Mouse (Mus musculus) liver, embryonic 12.5 days (tissue): ENCODE data around the gene Map3k4. TPM values are rescaled to one million over a fixed set of nuclear protein-coding genes. Genes with fewer than 3 reads are reported as not detected.

Source experiments
- ATAC-seq: fragments of 200-750 bp; cut with Nextera tagmentation; 2 replicates; pipeline ENCODE4 v1.8.0; 2017; ENCODE audit warnings: moderate number of reproducible peaks, mild to moderate bottlenecking, moderate library complexity
- H3K27ac ChIP-seq: fragments of 300-500 bp; sonication (generic); 2 replicates; pipeline ENCODE4 v1.5.1; 2016; ENCODE audit warnings: mild to moderate bottlenecking
- H3K27me3 ChIP-seq: fragments of 300-500 bp; sonication (generic); replicated peaks from 2 replicates; pipeline ENCODE4 v1.6.1; 2016; ENCODE audit warnings: mild to moderate bottlenecking, moderate library complexity
- H3K36me3 ChIP-seq: fragments of 300-500 bp; sonication (generic); 2 replicates; pipeline ENCODE4 v1.6.1; 2016; ENCODE audit warnings: mild to moderate bottlenecking, moderate library complexity
- H3K4me1 ChIP-seq: fragments of 300-500 bp; sonication (generic); 2 replicates; pipeline ENCODE4 v1.6.1; 2016
- H3K4me2 ChIP-seq: fragments of 300-500 bp; sonication (generic); 2 replicates; pipeline ENCODE4 v1.6.1; 2016; ENCODE audit warnings: mild to moderate bottlenecking, moderate library complexity
- H3K4me3 ChIP-seq: fragments of 300-500 bp; sonication (generic); 2 replicates; pipeline ENCODE4 v1.5.1; 2016; ENCODE audit warnings: mild to moderate bottlenecking, moderate library complexity
- H3K9ac ChIP-seq: fragments of 300-500 bp; sonication (generic); 2 replicates; pipeline ENCODE4 v1.6.1; 2016; ENCODE audit warnings: mild to moderate bottlenecking, moderate library complexity
- H3K9me3 ChIP-seq: fragments of 300-500 bp; sonication (generic); replicated peaks from 2 replicates; pipeline ENCODE4 v1.6.1; 2016; ENCODE audit warnings: mild to moderate bottlenecking, moderate library complexity
- WGBS: fragments of 180-500 bp; shearing (Covaris S2); methylation state at CpG from one replicate; pipeline ENCODE4 v1.1.7; 2016; ENCODE audit not compliant: insufficient replicate concordance; 5-methylcytosine and 5-hydroxymethylcytosine counted together
- polyA plus RNA-seq: library from polyadenylated mRNA; unstranded; fragments of >200 nt; fragmentation: Nextera tagmentation; extraction: Ambion mirVana; gene quantifications from 2 replicates; pipeline ENCODE4 v1.2.1, GENCODE M21; 2016

Map3k4 gene
- polyA plus RNA-seq, 1 experiment from 2014 or later: 24.2 TPM

- H3K4me3 ChIP-seq: no peak overlapping the region
- no peak overlapping the region for H3K27ac ChIP-seq
- no peaks in the 10 kb centered on the region for H3K9me3 ChIP-seq
- H3K27me3 ChIP-seq: no peaks in the 10 kb centered on the region
- WGBS: 57% methylated on average over 6 of the region's 6 CpGs
- no peak overlapping the region for H3K4me2 ChIP-seq
- ATAC-seq: no peak
- no peaks in the 10 kb centered on the region for H3K36me3 ChIP-seq
- no peak overlapping the region for H3K9ac ChIP-seq
- no peaks in the 10 kb centered on the region for H3K4me1 ChIP-seq
Measured at GRCm38 (mm10) chr17:12335115-12335514, 16.5 kb upstream of the Map3k4 start.

DNA sequence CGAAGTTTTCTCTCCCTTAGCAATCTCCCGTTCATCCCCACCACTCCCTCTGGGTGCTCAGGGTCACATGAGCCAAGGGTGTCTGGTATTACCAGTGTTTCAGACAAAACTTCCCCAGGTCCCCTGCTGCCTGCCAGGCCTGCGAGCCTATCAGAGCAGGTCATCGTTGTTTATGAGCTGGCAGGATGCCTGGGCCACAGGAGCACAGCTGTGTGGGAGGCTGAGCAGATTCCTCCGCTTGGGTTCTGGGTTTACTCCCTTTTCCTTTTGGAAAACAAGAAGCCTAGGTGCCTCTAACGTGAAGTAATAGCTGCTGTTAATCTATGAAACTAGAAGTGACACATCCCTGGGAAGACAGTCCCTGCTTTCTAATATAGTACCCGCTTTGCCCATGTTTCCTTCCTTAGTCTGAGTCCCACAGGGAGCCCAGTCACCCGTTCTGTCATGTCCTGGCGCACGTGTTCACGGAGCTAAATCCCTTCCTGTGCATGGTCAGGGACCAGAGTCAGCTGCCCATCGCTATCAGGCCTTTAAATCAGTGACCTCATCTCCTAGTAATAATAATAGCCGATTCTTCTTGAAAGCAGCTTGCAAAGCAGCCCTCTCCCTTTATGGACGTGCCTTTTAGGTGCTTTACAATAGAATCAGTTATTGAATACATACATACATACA, 9.4 kb upstream of the Map3k4 start:
- Histone ChIP-seq H3K4me2 (no peak overlapping the region), H3K27ac (no peak overlapping the region), H3K4me3 (no peak overlapping the region), H3K9me3 (no peaks in the 10 kb centered on the region), H3K27me3 (peaks cover 5% of the 10 kb centered on the region; the same call in 1 of the 2 replicates), H3K9ac (no peak overlapping the region), H3K4me1 (no peaks in the 10 kb centered on the region; the same call in 1 of the 2 replicates), H3K36me3 (no peaks in the 10 kb centered on the region)
- WGBS: 46% methylated on average over 14 of the region's 14 CpGs
- no peak for ATAC-seq

- H3K4me1 ChIP-seq: peaks cover 42% of the 10 kb centered on the region
- no peak overlapping the region for H3K27ac ChIP-seq
- WGBS: 65% methylated on average over 7 of the region's 7 CpGs
- H3K9me3 ChIP-seq: no peaks in the 10 kb centered on the region
- no peak overlapping the region for H3K4me2 ChIP-seq
- H3K9ac ChIP-seq: no peak overlapping the region
- H3K27me3 ChIP-seq: no peaks in the 10 kb centered on the region; the same call in 1 of the 2 replicates
- H3K36me3 ChIP-seq: no peaks in the 10 kb centered on the region; the same call in 1 of the 2 replicates
- H3K4me3 ChIP-seq: no peak overlapping the region
- no peak for ATAC-seq
Measured at GRCm38 (mm10) chr17:12319786-12320185, 1.2 kb upstream of the Map3k4 start.

- H3K27ac ChIP-seq: peak overlapping the region; percentile 86
- under 1% methylated on average over 59 of the region's 59 CpGs for WGBS
- peaks cover 48% of the 10 kb centered on the region for H3K4me1 ChIP-seq
Measured at GRCm38 (mm10) chr17:12317954-12318651, 493 bp downstream of the Map3k4 start.

DNA sequence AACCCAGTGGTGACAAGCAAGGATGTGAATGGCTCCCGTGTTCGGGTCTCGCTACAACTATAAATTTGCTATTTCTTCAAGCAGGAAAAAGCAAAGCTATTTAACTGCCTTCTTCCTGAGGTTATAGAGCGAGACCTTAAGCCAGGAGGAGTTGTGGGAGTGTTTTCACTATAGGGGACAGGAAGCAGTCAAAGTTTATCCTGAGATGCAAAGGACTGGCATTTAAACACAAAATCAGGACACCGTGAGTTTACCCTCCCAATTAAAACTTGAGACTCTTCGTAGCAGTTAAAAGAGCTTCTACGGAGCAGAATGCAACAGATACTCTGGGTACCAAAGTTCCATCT, 1.0 kb downstream of the Map3k4 start:
- Histone ChIP-seq H3K27ac (peak overlapping the region; percentile 86), H3K9ac (peak overlapping the region; percentile 96), H3K9me3 (no peaks in the 10 kb centered on the region), H3K4me3 (peak overlapping the region; percentile 100), H3K27me3 (no peaks in the 10 kb centered on the region), H3K4me2 (peak overlapping the region; percentile 94), H3K36me3 (no peaks in the 10 kb centered on the region; the same call in 1 of the 2 replicates), H3K4me1 (peaks cover 48% of the 10 kb centered on the region)
- 18% methylated on average over 7 of the region's 7 CpGs for WGBS
- ATAC-seq: no peak

More at GRCm38 (mm10) chr17:12317954-12318651, 493 bp downstream of the Map3k4 start:
- peak overlapping the region; percentile 100 for H3K4me3 ChIP-seq
- ATAC-seq: peak; percentile 73
- H3K4me2 ChIP-seq: peak overlapping the region; percentile 94
- H3K9me3 ChIP-seq: no peaks in the 10 kb centered on the region
- peak overlapping the region; percentile 96 for H3K9ac ChIP-seq
- no peaks in the 10 kb centered on the region; the same call in 1 of the 2 replicates for H3K36me3 ChIP-seq
- H3K27me3 ChIP-seq: no peaks in the 10 kb centered on the region

DNA sequence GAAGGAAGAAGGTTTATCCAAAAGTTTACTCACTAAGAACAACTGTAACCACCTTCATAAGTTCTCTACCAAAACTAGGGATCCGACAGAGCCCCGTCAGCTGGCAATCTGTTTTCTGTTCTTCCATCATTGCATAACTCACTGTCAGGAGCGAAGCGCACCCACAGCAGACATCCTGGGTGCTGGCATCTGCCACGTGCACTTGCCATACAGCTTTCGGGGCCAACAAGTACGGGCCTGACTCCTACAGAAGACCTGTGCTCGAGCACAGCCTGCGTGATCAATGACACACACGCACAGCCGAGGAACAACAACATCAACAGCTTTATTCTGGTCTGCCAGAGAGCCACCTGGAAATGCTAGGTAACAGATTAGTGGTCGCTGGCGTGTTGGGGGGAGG, 2.3 kb downstream of the Map3k4 start:
- WGBS: 86% methylated on average over 13 of the region's 13 CpGs
- peaks cover 48% of the 10 kb centered on the region for H3K4me1 ChIP-seq
- H3K27ac ChIP-seq: no peak overlapping the region
- no peaks in the 10 kb centered on the region for H3K27me3 ChIP-seq
- no peak overlapping the region for H3K4me2 ChIP-seq
- no peak overlapping the region for H3K9ac ChIP-seq
- no peaks in the 10 kb centered on the region for H3K9me3 ChIP-seq
- no peaks in the 10 kb centered on the region; the same call in 1 of the 2 replicates for H3K36me3 ChIP-seq
- no peak for ATAC-seq
- H3K4me3 ChIP-seq: no peak overlapping the region

- Histone ChIP-seq H3K27ac (no peak overlapping the region), H3K4me1 (peaks cover 56% of the 10 kb centered on the region), H3K9me3 (no peaks in the 10 kb centered on the region), H3K4me2 (no peak overlapping the region), H3K27me3 (no peaks in the 10 kb centered on the region), H3K9ac (no peak overlapping the region), H3K36me3 (no peaks in the 10 kb centered on the region; the same call in 1 of the 2 replicates), H3K4me3 (no peak overlapping the region)
- no peak for ATAC-seq
- 82% methylated on average over 6 of the region's 6 CpGs for WGBS
Measured at GRCm38 (mm10) chr17:12312248-12312647, 6.3 kb downstream of the Map3k4 start.

DNA sequence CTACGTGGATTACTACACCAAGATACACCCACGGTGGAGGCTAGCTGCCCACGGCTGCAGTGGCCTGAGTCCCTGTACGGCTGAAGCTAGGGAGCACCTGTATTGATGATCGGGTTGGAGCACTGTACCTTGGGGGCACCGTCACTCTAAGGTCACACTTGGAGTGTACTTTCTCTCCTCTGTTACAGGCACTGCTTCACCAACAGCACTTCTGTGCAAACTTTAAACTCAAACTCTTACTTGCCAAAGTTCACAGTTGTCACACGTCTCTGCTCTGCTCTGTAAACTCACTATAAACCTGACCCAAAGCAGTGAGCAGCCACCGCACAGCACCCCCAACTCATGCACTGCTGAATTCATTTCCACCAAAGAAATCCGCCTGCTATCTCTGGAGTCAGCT, 9.1 kb downstream of the Map3k4 start:
- Histone ChIP-seq H3K27ac (0 out of 2 replicates have a peak overlapping the region, but pooled peaks have one; percentile 17), H3K9ac (no peak overlapping the region), H3K4me1 (peaks cover 36% of the 10 kb centered on the region), H3K27me3 (no peaks in the 10 kb centered on the region), H3K36me3 (no peaks in the 10 kb centered on the region), H3K4me3 (no peak overlapping the region), H3K9me3 (no peaks in the 10 kb centered on the region), H3K4me2 (no peak overlapping the region)
- ATAC-seq: peak; percentile 48; the same call in 1 of the 2 replicates
- WGBS: 78% methylated on average over 9 of the region's 9 CpGs

DNA sequence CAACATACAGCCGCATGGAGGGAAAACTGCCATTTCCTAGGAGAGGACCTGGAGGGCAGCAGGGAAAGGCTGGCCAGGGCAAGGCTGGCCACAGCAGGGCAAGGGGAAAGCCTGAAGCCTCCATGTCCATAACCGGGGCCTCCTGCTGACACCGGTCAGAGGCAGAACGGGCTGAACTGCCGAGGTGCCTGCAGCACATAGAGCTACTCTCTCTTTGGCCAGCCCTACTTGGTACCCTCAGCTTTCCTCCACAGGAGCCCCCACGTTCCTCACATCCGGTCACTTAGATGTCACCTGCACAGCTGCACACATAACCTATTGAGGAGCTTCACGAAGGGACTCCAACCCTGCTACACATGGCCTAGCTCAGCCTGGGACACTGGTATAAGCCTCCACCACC, 9.5 kb downstream of the Map3k4 start:
- no peaks in the 10 kb centered on the region for H3K36me3 ChIP-seq
- 82% methylated on average over 8 of the region's 8 CpGs for WGBS
- no peak overlapping the region for H3K4me3 ChIP-seq
- H3K27ac ChIP-seq: 0 out of 2 replicates have a peak overlapping the region, but pooled peaks have one; percentile 17
- ATAC-seq: peak; percentile 34; the same call in 1 of the 2 replicates
- no peak overlapping the region for H3K9ac ChIP-seq
- no peaks in the 10 kb centered on the region for H3K27me3 ChIP-seq
- H3K9me3 ChIP-seq: no peaks in the 10 kb centered on the region
- no peak overlapping the region for H3K4me2 ChIP-seq
- peaks cover 34% of the 10 kb centered on the region for H3K4me1 ChIP-seq

- no peak overlapping the region; the same call in 1 of the 2 replicates for H3K4me2 ChIP-seq
- H3K4me3 ChIP-seq: no peak overlapping the region
- H3K4me1 ChIP-seq: peaks cover 29% of the 10 kb centered on the region
- H3K9me3 ChIP-seq: no peaks in the 10 kb centered on the region
- no peak overlapping the region for H3K27ac ChIP-seq
- ATAC-seq: no peak
- no peak overlapping the region for H3K9ac ChIP-seq
- no peaks in the 10 kb centered on the region for H3K36me3 ChIP-seq
- no peaks in the 10 kb centered on the region for H3K27me3 ChIP-seq
- WGBS: 38% methylated on average over 20 of the region's 20 CpGs
Measured at GRCm38 (mm10) chr17:12307251-12308135, 11.1 kb downstream of the Map3k4 start.

- Histone ChIP-seq H3K4me1 (peaks cover 34% of the 10 kb centered on the region), H3K4me3 (no peak overlapping the region), H3K9ac (no peak overlapping the region), H3K36me3 (no peaks in the 10 kb centered on the region), H3K4me2 (no peak overlapping the region), H3K27me3 (no peaks in the 10 kb centered on the region), H3K9me3 (no peaks in the 10 kb centered on the region), H3K27ac (no peak overlapping the region)
- ATAC-seq: no peak
- 80% methylated on average over 6 of the region's 6 CpGs for WGBS
Measured at GRCm38 (mm10) chr17:12304658-12305057, 13.9 kb downstream of the Map3k4 start.
